Mouse (Mus musculus) CH12.LX (cell line): Measurements from ENCODE around the gene Ttc16. TPM values are rescaled to one million over a fixed set of nuclear protein-coding genes. Genes with fewer than 3 reads are reported as not detected.

Experiments used
- DNase-seq: peaks from one replicate; pipeline ENCODE4 v3.0.0-alpha.2; 2013; ENCODE audit errors: extremely low read depth
- H3K27ac ChIP-seq: 2 replicates; pipeline ENCODE4 v1.5.1; 2012; ENCODE audit warnings: low read depth, mild to moderate bottlenecking, control low read depth, moderate library complexity; ENCODE audit not compliant: insufficient read depth
- H3K27me3 ChIP-seq: replicated peaks from 2 replicates; pipeline ENCODE3; 2012; ENCODE audit warnings: inconsistent platforms
- H3K36me3 ChIP-seq, 2 experiments: replicated peaks in 1 of 2; 2 replicates each; pipeline versions ENCODE3 to v1.6.1; 2012; ENCODE audit warnings: inconsistent platforms in 1 of 2, low read length in 1 of 2, mild to moderate bottlenecking in 1 of 2, mixed read lengths in 1 of 2, moderate library complexity in 1 of 2; ENCODE audit not compliant: control insufficient read depth in 1 of 2, insufficient read depth in 1 of 2
- H3K4me1 ChIP-seq, 2 experiments: 2 replicates each; pipeline ENCODE4 v1.6.1; 2012; ENCODE audit warnings: inconsistent platforms in 1 of 2, moderate library complexity in 1 of 2; ENCODE audit not compliant: insufficient read depth in 2 of 2, control insufficient read depth in 1 of 2
- H3K4me2 ChIP-seq: 2 replicates; pipeline ENCODE4 v1.6.1; 2012; ENCODE audit warnings: low read depth, mild to moderate bottlenecking, control low read depth; ENCODE audit not compliant: poor library complexity, insufficient read depth, severe bottlenecking
- H3K4me3 ChIP-seq, 3 experiments: fragments of 150-350 bp in 1 of 3; sonication (generic) in 1 of 3; replicated peaks in 1 of 3; 2 replicates each; pipeline versions ENCODE3 to v1.5.1; 2011 to 2012; ENCODE audit warnings: low read depth in 2 of 3, low read length in 2 of 3, mild to moderate bottlenecking in 2 of 3, moderate library complexity in 2 of 3, control low read depth in 1 of 3, improper control_type of control experiment in 1 of 3, inconsistent platforms in 1 of 3, mixed read lengths in 1 of 3; ENCODE audit not compliant: poor library complexity in 1 of 3
- H3K79me2 ChIP-seq: replicated peaks from 2 replicates; pipeline ENCODE4 v1.6.1; 2012; ENCODE audit warnings: mild to moderate bottlenecking, moderate library complexity; ENCODE audit not compliant: control insufficient read depth, poor library complexity, insufficient read depth, severe bottlenecking; ENCODE audit errors: extremely low read depth
- H3K9ac ChIP-seq: 2 replicates; pipeline ENCODE4 v1.6.1; 2012; ENCODE audit warnings: low read depth, mild to moderate bottlenecking, control low read depth, moderate library complexity; ENCODE audit not compliant: insufficient read depth
- H3K9me3 ChIP-seq: replicated peaks from 2 replicates; pipeline ENCODE3; 2012; ENCODE audit warnings: low read length, inconsistent platforms, mixed read lengths
- CHD2 ChIP-seq: IDR thresholded peaks from 2 replicates; pipeline ENCODE4 v1.6.1; 2011; ENCODE audit warnings: low read length, improper control_type of control experiment
- E2F4 ChIP-seq: IDR thresholded peaks from 2 replicates; pipeline ENCODE4 v1.6.1; 2011; ENCODE audit warnings: low read depth, low read length, improper control_type of control experiment; ENCODE audit not compliant: insufficient replicate concordance
- HCFC1 ChIP-seq: IDR thresholded peaks from 2 replicates; pipeline ENCODE4 v1.6.1; 2012; ENCODE audit warnings: low read depth, mild to moderate bottlenecking, inconsistent platforms, low read length, improper control_type of control experiment
- IRF4 ChIP-seq: IDR thresholded peaks from 2 replicates; pipeline ENCODE4 v1.6.1; 2014; ENCODE audit warnings: low read depth, mild to moderate bottlenecking, inconsistent platforms, low read length, improper control_type of control experiment
- JUN ChIP-seq: IDR thresholded peaks from 2 replicates; pipeline ENCODE4 v1.6.1; 2011; ENCODE audit warnings: low read depth, mild to moderate bottlenecking, low read length, improper control_type of control experiment, moderate library complexity; ENCODE audit not compliant: insufficient read depth
- JUND ChIP-seq: conservative IDR thresholded peaks from 2 replicates; pipeline ENCODE4 v1.6.1; 2011; ENCODE audit warnings: low read depth, low read length, improper control_type of control experiment
- KAT2A ChIP-seq: IDR thresholded peaks from 2 replicates; pipeline ENCODE4 v1.6.1; 2012; ENCODE audit warnings: low read length, improper control_type of control experiment, inconsistent platforms; ENCODE audit not compliant: insufficient replicate concordance
- MAX ChIP-seq: IDR thresholded peaks from 2 replicates; pipeline ENCODE4 v1.6.1; 2011; ENCODE audit warnings: low read length, improper control_type of control experiment
- MYC ChIP-seq: IDR thresholded peaks from 2 replicates; pipeline ENCODE4 v1.6.1; 2011; ENCODE audit warnings: low read depth, mild to moderate bottlenecking, improper control_type of control experiment, low read length
- NELFE ChIP-seq: IDR thresholded peaks from 2 replicates; pipeline ENCODE4 v1.6.1; 2011; ENCODE audit warnings: low read depth, low read length, improper control_type of control experiment
- NRF1 ChIP-seq: IDR thresholded peaks from 2 replicates; pipeline ENCODE4 v1.6.1; 2014; ENCODE audit warnings: low read depth, mild to moderate bottlenecking, inconsistent platforms, low read length, improper control_type of control experiment, moderate library complexity
- PAX5 ChIP-seq: IDR thresholded peaks from 2 replicates; pipeline ENCODE4 v1.6.1; 2012; ENCODE audit warnings: low read length, inconsistent platforms, mixed read lengths
- POLR2A ChIP-seq: IDR thresholded peaks from 2 replicates; pipeline ENCODE4 v1.6.1; 2011; ENCODE audit warnings: low read depth, mild to moderate bottlenecking, improper control_type of control experiment, low read length
- RAD21 ChIP-seq: IDR thresholded peaks from 2 replicates; pipeline ENCODE4 v1.6.1; 2011; ENCODE audit warnings: low read depth, mild to moderate bottlenecking, low read length, improper control_type of control experiment, moderate library complexity
- SMC3 ChIP-seq: IDR thresholded peaks from 2 replicates; pipeline ENCODE4 v1.6.1; 2011; ENCODE audit warnings: low read depth, low read length, improper control_type of control experiment
- TBP ChIP-seq: conservative IDR thresholded peaks from 2 replicates; pipeline ENCODE4 v1.6.1; 2011; ENCODE audit warnings: low read depth, low read length, improper control_type of control experiment
- TCF12 ChIP-seq: IDR thresholded peaks from 2 replicates; pipeline ENCODE4 v1.6.1; 2014; ENCODE audit warnings: low read depth, mild to moderate bottlenecking, inconsistent platforms, low read length, improper control_type of control experiment
- UBTF ChIP-seq: IDR thresholded peaks from 2 replicates; pipeline ENCODE4 v1.6.1; 2012; ENCODE audit warnings: low read depth, mild to moderate bottlenecking, inconsistent platforms, low read length, improper control_type of control experiment, moderate library complexity
- USF1 ChIP-seq: IDR thresholded peaks from 2 replicates; pipeline ENCODE4 v1.6.1; 2014; ENCODE audit warnings: low read depth, mild to moderate bottlenecking, inconsistent platforms, low read length, improper control_type of control experiment
- USF2 ChIP-seq: conservative IDR thresholded peaks from 2 replicates; pipeline ENCODE4 v1.6.1; 2011; ENCODE audit warnings: low read depth, low read length, improper control_type of control experiment
- ZKSCAN1 ChIP-seq: IDR thresholded peaks from 2 replicates; pipeline ENCODE4 v1.6.1; 2012; ENCODE audit warnings: low read depth, inconsistent platforms, low read length, improper control_type of control experiment, borderline replicate concordance
- dilution Hi-C: fragments of 300-500 bp; cut with MboI; formaldehyde crosslinking; loops from 2 replicates; pipeline ENCODE4 v1.14.3; 2020; ENCODE audit warnings: low sequenced_read_pairs; ENCODE audit not compliant: extremely low pct_unique_long_range_greater_than_20kb, extremely low pct_ligation_motif_present
- in situ Hi-C: fragments of 300-500 bp; cut with MboI; formaldehyde crosslinking; loops from 3 replicates; pipeline ENCODE4 v1.14.3; 2019; ENCODE audit warnings: low sequenced_read_pairs, low pct_ligation_motif_present, low pct_unique_long_range_greater_than_20kb, mixed read lengths
- polyA plus RNA-seq: library from polyadenylated mRNA; unstranded; fragments of >175 nt; gene quantifications from 2 replicates; pipeline ENCODE4 v1.2.1, GENCODE M21; 2012; ENCODE audit warnings: low read depth; ENCODE audit not compliant: insufficient read length
- total RNA-seq, 2 experiments: library from RNA; depleted of rRNA; stranded (reverse); fragments of 300-350 nt in 1 of 2; fragments of >200 nt in 1 of 2; gene quantifications; 2 replicates each; pipeline ENCODE4 v1.2.3; 2012 to 2014

Gene Ttc16
- total and polyA plus RNA-seq, 3 experiments: 0.11 to 0.81 (median 0.24) TPM

DNA sequence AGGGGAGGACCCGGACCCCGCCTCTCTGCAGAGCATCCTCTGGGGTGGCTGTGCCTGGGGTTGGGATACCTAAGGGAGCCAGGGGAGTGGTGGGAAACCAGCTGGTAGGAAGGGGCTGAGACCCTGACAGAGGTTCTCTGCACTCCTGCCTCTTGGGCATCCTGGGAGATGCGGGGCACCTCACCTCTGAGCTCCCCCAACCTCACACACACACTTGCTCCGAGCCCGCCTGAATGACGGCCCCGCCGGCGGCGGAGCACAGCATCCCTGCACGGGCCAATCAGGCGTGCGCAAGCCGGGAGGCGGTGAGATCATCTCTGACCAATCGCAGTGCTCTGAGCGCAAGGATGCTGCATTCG lies 33.3 kb downstream of the Ttc16 start:
- Histone ChIP-seq H3K36me3 (peaks cover 61 to 93% of the 10 kb centered on the region in 2 experiments), H3K4me2 (no peak overlapping the region), H3K4me1 (peaks cover 0 to 3% of the 10 kb centered on the region in 2 experiments; a peak in 1 of 4 replicates), H3K27me3 (no peaks in the 10 kb centered on the region), H3K4me3 (no peak overlapping the region), H3K9ac (no peak overlapping the region), H3K9me3 (no peaks in the 10 kb centered on the region), H3K27ac (no peak overlapping the region), H3K79me2 (no peaks in the 10 kb centered on the region)
- no peak for DNase-seq
- in situ Hi-C loops: no loop called here
- dilution Hi-C loops: no loop called here
- TF ChIP-seq CHD2 (no peak), NELFE (no peak), POLR2A (no peak), JUN (no peak), SMC3 (no peak), MAX (no peak), ZKSCAN1 (no peak), HCFC1 (no peak), TBP (no peak)

DNA sequence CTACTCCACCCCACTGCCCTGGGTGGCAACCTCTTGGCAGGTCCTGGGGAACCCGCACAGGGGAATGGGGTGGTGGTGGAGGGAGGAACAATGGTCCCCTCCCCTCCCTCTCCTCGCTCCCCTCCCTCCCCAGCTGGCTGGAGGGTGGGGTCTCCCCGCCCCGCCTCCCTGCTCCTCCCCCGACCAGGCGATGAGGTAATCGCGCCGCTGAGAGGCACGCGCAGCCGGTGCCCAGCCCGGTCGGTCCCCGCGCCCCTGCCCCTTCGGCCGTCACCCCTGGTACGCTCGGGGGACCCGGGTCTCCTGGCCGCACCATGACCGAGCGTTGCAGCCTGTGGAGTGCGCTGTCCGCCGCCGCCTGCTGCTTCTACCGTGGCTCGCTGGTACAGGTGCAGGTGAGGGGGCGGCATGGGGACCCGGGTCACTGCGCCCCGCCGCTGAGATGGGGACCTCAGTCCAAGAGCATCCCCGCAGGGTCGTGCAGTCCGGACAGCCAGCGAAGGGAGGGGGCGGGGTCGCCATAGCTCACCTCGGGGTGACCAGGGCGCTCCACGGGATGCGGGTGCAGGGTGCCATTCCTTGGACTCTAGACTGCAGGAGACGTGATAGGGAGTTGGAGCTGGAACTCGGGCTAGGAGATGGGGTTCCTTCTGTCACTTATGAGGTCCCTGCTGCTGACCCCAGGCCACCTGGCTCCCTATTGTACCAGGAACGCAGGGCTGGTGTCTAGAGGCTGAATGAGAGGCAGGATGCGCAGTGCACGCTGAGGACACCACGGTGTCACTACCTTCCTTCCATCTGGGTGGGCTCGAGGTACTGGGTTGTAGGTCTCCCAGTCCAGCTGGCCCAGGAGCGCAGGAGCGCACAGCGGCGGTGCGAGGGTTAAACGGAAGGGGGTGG lies 33.9 kb downstream of the Ttc16 start:
- Histone ChIP-seq H3K79me2 (no peaks in the 10 kb centered on the region), H3K36me3 (peaks cover 54 to 93% of the 10 kb centered on the region in 2 experiments), H3K9me3 (no peaks in the 10 kb centered on the region), H3K27ac (no peak overlapping the region), H3K27me3 (no peaks in the 10 kb centered on the region), H3K4me3 (no peak overlapping the region), H3K4me2 (no peak overlapping the region), H3K4me1 (peaks cover under 1 to 8% of the 10 kb centered on the region in 2 experiments; a peak in 2 of 4 replicates), H3K9ac (no peak overlapping the region)
- in situ Hi-C loops: no loop called here
- TF ChIP-seq TCF12 (no peak), E2F4 (no peak), TBP (no peak), MYC (no peak), NELFE (no peak), NRF1 (no peak), PAX5 (no peak), IRF4 (no peak), USF2 (no peak), KAT2A (no peak), RAD21 (no peak), UBTF (no peak), USF1 (no peak), JUND (no peak), SMC3 (no peak)
- DNase-seq: no peak
- dilution Hi-C loops: no loop called here
